Mouse (Mus musculus) lung, adult 2 months (tissue): ENCODE data around the gene Gm9817. TPM values are rescaled to one million over a fixed set of nuclear protein-coding genes. Genes with fewer than 3 reads are reported as not detected.

Experiments
- DNase-seq: peaks from one replicate; pipeline ENCODE4 v3.0.0; 2022
- H3K4me1 ChIP-seq: fragments of 200-500 bp; 2 replicates; pipeline ENCODE4 v1.6.1; 2011; ENCODE audit warnings: low read length; ENCODE audit not compliant: control insufficient read depth, insufficient read depth
- H3K4me3 ChIP-seq: fragments of 200-500 bp; replicated peaks from 2 replicates; pipeline ENCODE3; 2011; ENCODE audit warnings: low read depth, mild to moderate bottlenecking, control low read depth, low read length; ENCODE audit errors: extremely low read depth
- CTCF ChIP-seq: fragments of 200-500 bp; IDR thresholded peaks from 2 replicates; pipeline ENCODE4 v1.5.1; 2011; ENCODE audit warnings: mild to moderate bottlenecking, low read length, control low read depth; ENCODE audit not compliant: insufficient read depth
- POLR2A ChIP-seq: fragments of 200-500 bp; IDR thresholded peaks from 2 replicates; pipeline ENCODE4 v1.6.1; 2011; ENCODE audit warnings: low read depth, mild to moderate bottlenecking, control low read depth, low read length, borderline replicate concordance; ENCODE audit errors: extremely low read depth
- WGBS: fragments of 180-500 bp; shearing (Covaris S2); methylation state at CpG from one replicate; pipeline ENCODE4 v1.1.7; 2018; 5-methylcytosine and 5-hydroxymethylcytosine counted together
- polyA plus RNA-seq: library from polyadenylated mRNA; depleted of rRNA; stranded (reverse); fragments of >200 nt; gene quantifications from 2 replicates; pipeline ENCODE4 v1.2.3, GENCODE M21; 2012; rRNA removed

Gm9817 gene
- polyA plus RNA-seq, 1 experiment: 0.07 TPM

DNA sequence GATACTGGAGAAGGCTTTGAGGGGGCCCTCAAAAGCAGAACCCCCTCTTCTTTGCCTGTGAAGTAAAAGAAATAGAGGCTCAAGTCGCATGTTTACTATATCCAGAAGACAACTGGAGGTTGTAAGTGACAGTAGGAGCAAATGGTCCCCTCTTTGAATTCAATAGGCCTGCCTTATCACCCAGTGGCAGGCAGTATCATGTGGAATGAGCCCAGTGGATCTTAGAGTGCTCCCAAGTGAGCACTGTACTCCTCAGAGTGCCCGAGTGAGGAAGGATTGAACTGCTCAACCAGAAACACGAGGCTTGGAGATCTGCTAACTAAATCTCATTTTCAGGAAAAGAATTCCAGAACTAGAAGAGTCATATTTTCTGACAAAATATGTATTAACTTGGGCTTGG, 40.3 kb downstream of the Gm9817 start:
- 66% methylated on average over 3 of the region's 3 CpGs for WGBS
- no peaks in the 10 kb centered on the region for H3K4me1 ChIP-seq
- no peak overlapping the region for H3K4me3 ChIP-seq
- no peak for DNase-seq
- TF ChIP-seq CTCF (no peak), POLR2A (no peak)

Other genes starting within 250 kb of the Gm9817 start
- 45.6 and 70.0 TPM in 2 replicates for gene Dtnbp1, start 76.5 kb upstream of the Gm9817 start, polyA plus RNA-seq